Mouse (Mus musculus) lung, postnatal 0 days (tissue): Measurements from ENCODE around the gene Runx2.

ENCODE experiments used
- CTCF ChIP-seq: IDR thresholded peaks from 2 replicates; pipeline ENCODE4 v1.5.1; 2016; ENCODE audit warnings: antibody characterized with exemption, mild to moderate bottlenecking
- EP300 ChIP-seq: IDR thresholded peaks from 2 replicates; pipeline ENCODE4 v1.6.1; 2016; ENCODE audit warnings: antibody characterized with exemption, mild to moderate bottlenecking, control low read depth

GRCm38 (mm10) chr17:44611543-44611942 lies 203.1 kb downstream of the Runx2 start:
- no peak for TF ChIP-seq EP300
- TF ChIP-seq CTCF = no peak
